Mouse (Mus musculus): ENCODE results near the gene Rap1gap.

Rap1gap gene

GRCm38 (mm10) chr4:137721563-137721962, 57.0 kb downstream of the Rap1gap start:
- in situ Hi-C loops (cut with MboI; ENCODE audit: low sequenced_read_pairs), result no loop called here

GRCm38 (mm10) chr4:137722230-137722629, 57.7 kb downstream of the Rap1gap start:
- in situ Hi-C loops (cut with MboI; ENCODE audit: low sequenced_read_pairs), result no loop called here

GRCm38 (mm10) chr4:137722692-137723427, 58.3 kb downstream of the Rap1gap start:
- in situ Hi-C loops (cut with MboI; ENCODE audit: low sequenced_read_pairs), result no loop called here

GRCm38 (mm10) chr4:137723527-137723926, 59.0 kb downstream of the Rap1gap start:
- in situ Hi-C loops (cut with MboI; ENCODE audit: low sequenced_read_pairs), result no loop called here

GRCm38 (mm10) chr4:137724212-137724611, 59.7 kb downstream of the Rap1gap start:
- in situ Hi-C loops (cut with MboI; ENCODE audit: low sequenced_read_pairs), result no loop called here

GRCm38 (mm10) chr4:137724766-137725165, 60.2 kb downstream of the Rap1gap start:
- in situ Hi-C loops (cut with MboI; ENCODE audit: low sequenced_read_pairs), result no loop called here

GRCm38 (mm10) chr4:137725541-137726145, 61.1 kb downstream of the Rap1gap start:
- in situ Hi-C loops (cut with MboI; ENCODE audit: low sequenced_read_pairs), result no loop called here

- in situ Hi-C loops (cut with MboI; ENCODE audit: low sequenced_read_pairs), result no loop called here
Measured at GRCm38 (mm10) chr4:137726739-137727505, 62.4 kb downstream of the Rap1gap start.

- in situ Hi-C loops (cut with MboI; ENCODE audit: low sequenced_read_pairs), result no loop called here
Measured at GRCm38 (mm10) chr4:137727506-137728187, 63.1 kb downstream of the Rap1gap start.

- in situ Hi-C loops (cut with MboI; ENCODE audit: low sequenced_read_pairs), result no loop called here
Measured at GRCm38 (mm10) chr4:137728399-137729154, 64.1 kb downstream of the Rap1gap start.

GRCm38 (mm10) chr4:137729155-137729855, 64.8 kb downstream of the Rap1gap start:
- in situ Hi-C loops (cut with MboI; ENCODE audit: low sequenced_read_pairs), result no loop called here

GRCm38 (mm10) chr4:137730134-137730533, 65.6 kb downstream of the Rap1gap start:
- in situ Hi-C loops (cut with MboI; ENCODE audit: low sequenced_read_pairs), result loop anchor here (10.0 kb wide), 1 partner anchor 225 kb away; no protein-coding TSS in a partner anchor

GRCm38 (mm10) chr4:137730757-137731156, 66.2 kb downstream of the Rap1gap start:
- in situ Hi-C loops (cut with MboI; ENCODE audit: low sequenced_read_pairs), result loop anchor here (10.0 kb wide), 1 partner anchor 224 kb away; no protein-coding TSS in a partner anchor

GRCm38 (mm10) chr4:137731891-137732290, 67.4 kb downstream of the Rap1gap start:
- in situ Hi-C loops (cut with MboI; ENCODE audit: low sequenced_read_pairs), result loop anchor here (10.0 kb wide), 1 partner anchor 223 kb away; no protein-coding TSS in a partner anchor

- in situ Hi-C loops (cut with MboI; ENCODE audit: low sequenced_read_pairs), result loop anchor here (10.0 kb wide), 1 partner anchor 222 kb away; no protein-coding TSS in a partner anchor
Measured at GRCm38 (mm10) chr4:137732361-137732760, 67.8 kb downstream of the Rap1gap start.

GRCm38 (mm10) chr4:137732962-137733361, 68.4 kb downstream of the Rap1gap start:
- in situ Hi-C loops (cut with MboI; ENCODE audit: low sequenced_read_pairs), result loop anchor here (10.0 kb wide), 1 partner anchor 222 kb away; no protein-coding TSS in a partner anchor

- in situ Hi-C loops (cut with MboI; ENCODE audit: low sequenced_read_pairs), result loop anchor here (10.0 kb wide), 1 partner anchor 221 kb away; no protein-coding TSS in a partner anchor
Measured at GRCm38 (mm10) chr4:137733459-137733858, 68.9 kb downstream of the Rap1gap start.

- in situ Hi-C loops (cut with MboI; ENCODE audit: low sequenced_read_pairs), result loop anchor here (10.0 kb wide), 1 partner anchor 219 kb away; no protein-coding TSS in a partner anchor
Measured at GRCm38 (mm10) chr4:137736220-137736701, 71.7 kb downstream of the Rap1gap start.

GRCm38 (mm10) chr4:137737760-137738159, 73.2 kb downstream of the Rap1gap start:
- in situ Hi-C loops (cut with MboI; ENCODE audit: low sequenced_read_pairs), result loop anchor here (10.0 kb wide), 1 partner anchor 217 kb away; no protein-coding TSS in a partner anchor

Data from CH12F3 (cell line).